Mouse (Mus musculus) megakaryocyte, embryonic 14.5 days (primary cell): Measurements from ENCODE around the gene I0C0044D17Rik. TPM values are rescaled to one million over a fixed set of nuclear protein-coding genes. Genes with fewer than 3 reads are reported as not detected.

Source experiments
- H3K27me3 ChIP-seq: replicated peaks from 2 replicates; pipeline ENCODE3; 2012; ENCODE audit warnings: inconsistent platforms
- H3K36me3 ChIP-seq: replicated peaks from 2 replicates; pipeline ENCODE3; 2012; ENCODE audit warnings: low read length, inconsistent platforms, mixed read lengths
- H3K4me1 ChIP-seq: 2 replicates; pipeline ENCODE4 v1.6.1; 2012; ENCODE audit warnings: inconsistent platforms
- H3K4me3 ChIP-seq: replicated peaks from 2 replicates; pipeline ENCODE3; 2012; ENCODE audit warnings: moderate library complexity, mild to moderate bottlenecking, inconsistent platforms
- H3K9me3 ChIP-seq: 2 replicates; pipeline ENCODE4 v1.6.1; 2012; ENCODE audit warnings: inconsistent platforms
- FLI1 ChIP-seq: IDR thresholded peaks from 2 replicates; pipeline ENCODE4 v1.6.1; 2012; ENCODE audit warnings: low read length, inconsistent platforms, mixed read lengths
- GATA1 ChIP-seq: IDR thresholded peaks from 3 replicates; pipeline ENCODE4 v1.6.1; 2012; ENCODE audit warnings: mixed read lengths, low read length, inconsistent platforms, borderline replicate concordance
- polyA plus RNA-seq: library from polyadenylated mRNA; stranded (reverse); fragments of >175 nt; gene quantifications from 2 replicates; pipeline ENCODE4 v1.2.3, GENCODE M21; 2012; ENCODE audit warnings: low replicate concordance; ENCODE audit not compliant: insufficient read depth

The I0C0044D17Rik gene
- polyA plus RNA-seq, 1 experiment = not detected

DNA sequence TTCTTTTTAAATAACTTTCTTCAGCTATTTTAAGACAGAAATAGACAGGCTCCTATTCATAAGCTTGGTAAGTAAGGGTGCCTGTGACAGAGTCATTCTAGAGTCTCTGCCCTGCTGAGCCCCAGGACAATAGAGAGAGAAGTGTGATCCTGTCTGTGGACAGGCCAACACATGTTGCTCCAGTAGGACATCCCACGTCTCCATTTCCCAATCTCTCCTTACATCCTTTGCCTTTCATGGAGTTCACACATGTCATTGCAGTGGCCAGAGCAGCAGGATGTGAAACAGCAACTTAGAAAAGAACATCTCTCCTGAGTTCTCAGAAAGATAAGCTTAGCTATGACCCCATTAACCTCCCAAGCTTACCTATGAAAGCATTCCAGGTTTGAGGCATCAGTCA is 8.1 kb upstream of the I0C0044D17Rik start:
- Histone ChIP-seq H3K4me3 (no peak overlapping the region), H3K27me3 (no peaks in the 10 kb centered on the region), H3K9me3 (peaks cover 3% of the 10 kb centered on the region; the same call in 1 of the 2 replicates), H3K36me3 (no peaks in the 10 kb centered on the region), H3K4me1 (0 out of 2 replicates have a peak, but pooled peaks cover 3% of the 10 kb centered on the region)
- TF ChIP-seq FLI1 (no peak), GATA1 (no peak)

DNA sequence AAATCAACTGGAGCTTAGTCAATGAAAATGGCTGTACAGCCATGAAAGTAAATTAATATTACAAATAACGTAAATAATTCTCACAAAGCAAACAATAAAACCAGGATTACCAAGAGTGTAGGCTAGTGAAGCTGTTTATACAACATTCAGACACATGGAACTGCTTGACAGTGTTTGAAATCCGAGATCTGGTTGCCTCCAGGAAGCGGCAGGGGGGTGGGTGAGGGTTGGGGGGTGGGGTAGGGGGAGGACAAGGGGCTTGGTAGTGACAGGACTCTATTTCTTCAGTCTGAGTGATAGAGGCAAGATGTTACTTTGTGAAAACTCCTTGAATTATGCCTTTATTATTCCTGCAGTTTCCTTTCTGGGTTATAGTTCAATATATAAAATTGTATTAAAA is 3.1 kb upstream of the I0C0044D17Rik start:
- Histone ChIP-seq H3K9me3 (peaks cover 3% of the 10 kb centered on the region; the same call in 1 of the 2 replicates), H3K4me1 (no peaks in the 10 kb centered on the region), H3K4me3 (no peak overlapping the region), H3K27me3 (no peaks in the 10 kb centered on the region), H3K36me3 (no peaks in the 10 kb centered on the region)
- TF ChIP-seq GATA1 (no peak), FLI1 (no peak)

DNA sequence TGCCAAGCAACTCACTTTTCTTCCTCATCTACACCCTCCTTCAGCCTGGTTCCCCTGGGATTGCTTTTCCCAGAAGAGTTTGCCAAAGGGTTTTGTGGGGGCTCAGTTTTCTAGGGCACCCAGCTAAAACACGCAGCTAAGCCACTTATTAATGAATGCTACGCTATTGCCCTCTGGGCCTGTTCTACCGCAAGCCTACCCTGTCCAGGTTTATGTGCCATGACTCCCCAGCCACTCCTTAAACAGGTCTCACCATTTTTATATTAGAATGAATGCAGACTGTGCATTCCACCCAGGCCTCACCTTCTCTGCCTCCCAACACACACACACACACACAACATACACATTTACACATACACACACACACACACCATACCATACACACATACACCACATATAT is 593 bp downstream of the I0C0044D17Rik start:
- Histone ChIP-seq H3K4me3 (no peak overlapping the region), H3K4me1 (no peaks in the 10 kb centered on the region), H3K9me3 (peaks cover 3% of the 10 kb centered on the region; the same call in 1 of the 2 replicates), H3K27me3 (peaks cover 12% of the 10 kb centered on the region), H3K36me3 (no peaks in the 10 kb centered on the region)
- TF ChIP-seq FLI1 = no peak
- no peak for TF ChIP-seq GATA1

GRCm38 (mm10) chr4:98822478-98822877 is 1.2 kb downstream of the I0C0044D17Rik start:
- H3K36me3 ChIP-seq = no peaks in the 10 kb centered on the region
- TF ChIP-seq GATA1 = no peak
- TF ChIP-seq FLI1 = no peak

GRCm38 (mm10) chr4:98819216-98819755 is 4.4 kb downstream of the I0C0044D17Rik start:
- H3K4me3 ChIP-seq = no peak overlapping the region
- TF ChIP-seq FLI1 = no peak
- no peak for TF ChIP-seq GATA1
- H3K36me3 ChIP-seq = no peaks in the 10 kb centered on the region
- no peaks in the 10 kb centered on the region; the same call in 1 of the 2 replicates for H3K9me3 ChIP-seq
- H3K27me3 ChIP-seq = peaks cover 44% of the 10 kb centered on the region
- H3K4me1 ChIP-seq = peaks cover 10% of the 10 kb centered on the region

More at GRCm38 (mm10) chr4:98822478-98822877, 1.2 kb downstream of the I0C0044D17Rik start:
- H3K4me3 ChIP-seq = no peak overlapping the region
- 0 out of 2 replicates have a peak, but pooled peaks cover under 1% of the 10 kb centered on the region for H3K9me3 ChIP-seq
- H3K4me1 ChIP-seq = peaks cover 2% of the 10 kb centered on the region; the same call in 1 of the 2 replicates
- H3K27me3 ChIP-seq = peaks cover 17% of the 10 kb centered on the region

- TF ChIP-seq GATA1 (no peak), FLI1 (no peak)
- no peaks in the 10 kb centered on the region for H3K36me3 ChIP-seq
- H3K27me3 ChIP-seq = peaks cover 44% of the 10 kb centered on the region
- no peaks in the 10 kb centered on the region; the same call in 1 of the 2 replicates for H3K9me3 ChIP-seq
- H3K4me3 ChIP-seq = peak within 1 kb of the TSS; percentile 82
- peaks cover 10% of the 10 kb centered on the region for H3K4me1 ChIP-seq
Measured at GRCm38 (mm10) chr4:98817184-98817911, 6.3 kb downstream of the I0C0044D17Rik start, which contains the start of gene Kank4. Gene Kank4 (minus strand): TSS chr4:98817537.

DNA sequence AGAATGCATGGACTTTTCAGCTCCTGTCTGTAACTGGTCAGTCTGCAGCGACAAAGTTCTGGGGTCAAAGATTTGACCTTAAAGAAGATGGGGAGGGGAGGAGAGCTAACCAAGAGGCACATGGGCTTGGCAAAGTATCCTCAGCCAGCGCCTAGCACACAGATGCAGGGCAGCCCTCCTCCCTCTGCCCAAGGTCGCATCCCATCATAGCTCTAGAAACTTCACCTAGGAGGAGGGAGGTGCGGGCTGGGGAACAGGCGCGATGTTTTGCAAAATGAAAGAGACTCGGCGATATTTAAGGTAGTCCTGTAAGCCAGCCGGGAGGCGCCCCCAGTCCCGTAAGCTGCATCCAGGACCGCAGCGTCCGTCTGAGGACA is 6.8 kb downstream of the I0C0044D17Rik start:
- peak overlapping the region; percentile 82 for H3K4me3 ChIP-seq
- H3K9me3 ChIP-seq = peaks cover 4% of the 10 kb centered on the region; the same call in 1 of the 2 replicates
- peaks cover 10% of the 10 kb centered on the region for H3K4me1 ChIP-seq
- no peak for TF ChIP-seq GATA1
- no peak for TF ChIP-seq FLI1
- H3K27me3 ChIP-seq = peaks cover 44% of the 10 kb centered on the region
- no peaks in the 10 kb centered on the region for H3K36me3 ChIP-seq

DNA sequence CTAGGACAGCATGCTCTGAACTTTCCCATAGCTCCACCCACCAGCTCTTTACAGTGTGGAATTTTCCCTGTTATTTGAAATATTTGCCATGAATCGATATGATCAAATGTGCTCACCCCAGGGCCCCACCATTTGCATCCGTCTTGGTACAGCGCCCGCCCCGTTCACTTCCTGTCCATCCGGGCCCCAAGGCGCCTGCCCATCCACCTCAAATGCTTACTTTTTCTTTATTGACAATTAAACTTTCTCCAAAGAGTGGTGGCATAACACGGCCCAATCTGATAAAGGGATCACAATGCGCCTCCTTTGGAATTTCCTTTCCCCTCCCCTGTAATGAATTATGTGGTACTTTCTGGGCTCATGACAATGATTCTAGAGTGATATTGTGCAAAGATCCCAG is 17.3 kb downstream of the I0C0044D17Rik start:
- H3K4me3 ChIP-seq = no peak overlapping the region
- no peak for TF ChIP-seq FLI1
- no peak for TF ChIP-seq GATA1
- H3K27me3 ChIP-seq = no peaks in the 10 kb centered on the region
- peaks cover 42% of the 10 kb centered on the region for H3K9me3 ChIP-seq
- H3K4me1 ChIP-seq = no peaks in the 10 kb centered on the region
- H3K36me3 ChIP-seq = no peaks in the 10 kb centered on the region

DNA sequence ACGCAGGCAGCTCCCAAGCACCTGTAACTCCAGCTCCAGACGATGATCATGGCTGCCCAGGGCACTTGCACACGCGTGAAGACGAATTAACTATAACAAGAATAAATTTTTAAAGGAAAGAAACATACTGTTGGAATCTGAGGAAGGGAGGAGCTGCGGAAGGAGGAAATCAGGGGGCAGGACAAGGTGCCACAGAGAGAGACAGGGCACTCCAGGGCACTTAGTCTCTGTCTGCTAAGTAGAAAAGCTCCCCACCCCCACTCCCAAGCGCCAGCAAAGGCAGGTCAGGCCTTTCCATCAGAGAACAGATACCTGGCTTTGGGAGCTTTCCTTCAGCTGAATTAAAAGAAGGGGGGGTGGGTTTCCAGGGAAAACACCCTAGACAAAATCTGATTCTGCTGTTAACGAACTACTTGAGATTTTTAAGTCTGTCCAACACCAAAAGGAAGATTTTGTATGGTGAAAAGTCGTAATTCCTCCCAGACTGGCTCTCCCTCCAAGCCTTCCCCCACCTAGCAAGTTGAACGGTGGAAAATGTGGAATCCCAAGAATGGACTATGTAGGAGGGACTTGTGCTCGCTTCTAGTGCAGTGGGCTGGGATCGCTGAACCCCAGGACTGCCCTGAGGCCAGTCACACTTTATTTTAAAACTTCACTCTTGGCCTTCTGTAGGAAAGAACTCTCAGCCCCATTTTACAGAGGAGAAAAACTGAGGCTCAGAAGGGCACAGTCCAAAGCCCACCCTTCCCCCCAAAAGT is 18.2 kb downstream of the I0C0044D17Rik start:
- TF ChIP-seq GATA1 (no peak), FLI1 (no peak)
- Histone ChIP-seq H3K9me3 (peaks cover 41% of the 10 kb centered on the region), H3K4me3 (no peak overlapping the region), H3K27me3 (no peaks in the 10 kb centered on the region), H3K4me1 (no peaks in the 10 kb centered on the region), H3K36me3 (no peaks in the 10 kb centered on the region)

DNA sequence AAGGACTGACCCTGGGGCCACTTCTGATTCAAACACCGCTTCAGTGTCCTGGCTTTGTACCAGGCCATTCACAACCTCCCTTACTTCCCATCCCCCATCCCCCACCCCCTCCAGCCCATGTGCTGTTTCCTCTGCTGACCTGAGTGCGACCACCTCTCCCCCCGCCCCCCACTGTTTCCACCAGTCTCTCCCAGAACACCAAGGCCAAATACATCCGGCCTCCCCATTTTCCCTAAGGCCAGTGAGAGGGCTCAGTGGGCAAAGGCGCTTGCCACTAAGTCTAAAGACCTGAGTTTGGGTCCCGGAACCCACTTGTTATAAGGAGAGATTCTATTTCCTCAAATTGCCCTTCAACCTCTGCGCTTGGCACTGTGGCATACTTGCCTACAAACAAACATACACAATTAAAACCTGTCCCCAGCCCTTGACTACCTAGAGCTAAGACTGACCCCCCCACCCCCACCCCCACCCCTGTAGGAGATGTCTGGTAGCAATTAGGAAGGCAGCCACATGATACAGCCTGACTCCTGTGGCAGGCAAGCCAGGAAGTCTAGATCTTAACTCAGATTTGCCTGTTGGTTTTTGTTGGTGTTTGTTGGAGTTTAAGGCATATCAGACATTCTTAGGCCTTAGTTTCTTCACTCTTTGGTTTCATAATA is 19.0 kb downstream of the I0C0044D17Rik start:
- Histone ChIP-seq H3K27me3 (no peaks in the 10 kb centered on the region), H3K4me3 (no peak overlapping the region), H3K36me3 (no peaks in the 10 kb centered on the region), H3K4me1 (no peaks in the 10 kb centered on the region), H3K9me3 (peaks cover 46% of the 10 kb centered on the region)
- TF ChIP-seq GATA1 (no peak), FLI1 (no peak)
